Mouse (Mus musculus) lung, postnatal 0 days (tissue): ENCODE results near the gene Prnp.

Source experiments
- CTCF ChIP-seq: IDR thresholded peaks from 2 replicates; pipeline ENCODE4 v1.5.1; 2016; ENCODE audit warnings: antibody characterized with exemption, mild to moderate bottlenecking
- EP300 ChIP-seq: IDR thresholded peaks from 2 replicates; pipeline ENCODE4 v1.6.1; 2016; ENCODE audit warnings: antibody characterized with exemption, mild to moderate bottlenecking, control low read depth

GRCm38 (mm10) chr2:131945765-131946164 lies 36.0 kb downstream of the Prnp start:
- TF ChIP-seq EP300 (no peak), CTCF (no peak)
